Mouse (Mus musculus) hindbrain, embryonic 13.5 days (tissue): Measurements from ENCODE around the gene Rtca. TPM values are rescaled to one million over a fixed set of nuclear protein-coding genes. Genes with fewer than 3 reads are reported as not detected.

Experiments
- ATAC-seq: fragments of 200-750 bp; cut with Nextera tagmentation; 2 replicates; pipeline ENCODE4 v1.8.0; 2017; ENCODE audit warnings: moderate TSS enrichment; ENCODE audit not compliant: low FRiP score
- H3K27ac ChIP-seq: fragments of 300-500 bp; sonication (generic); 2 replicates; pipeline ENCODE4 v1.5.1; 2015; ENCODE audit warnings: inconsistent platforms, mild to moderate bottlenecking, moderate library complexity
- H3K27me3 ChIP-seq: fragments of 300-500 bp; sonication (generic); 2 replicates; pipeline ENCODE4 v1.6.1; 2015; ENCODE audit warnings: mild to moderate bottlenecking, inconsistent platforms
- H3K36me3 ChIP-seq: fragments of 300-500 bp; sonication (generic); 2 replicates; pipeline ENCODE4 v1.6.1; 2015; ENCODE audit warnings: mild to moderate bottlenecking, inconsistent platforms
- H3K4me1 ChIP-seq: fragments of 300-500 bp; sonication (generic); replicated peaks from 2 replicates; pipeline ENCODE4 v1.6.1; 2015; ENCODE audit warnings: inconsistent platforms
- H3K4me2 ChIP-seq: fragments of 300-500 bp; sonication (generic); 2 replicates; pipeline ENCODE4 v1.6.1; 2015; ENCODE audit warnings: inconsistent platforms, mild to moderate bottlenecking, moderate library complexity
- H3K4me3 ChIP-seq: fragments of 300-500 bp; sonication (generic); 2 replicates; pipeline ENCODE4 v1.5.1; 2015; ENCODE audit warnings: mild to moderate bottlenecking, inconsistent platforms
- H3K9ac ChIP-seq: fragments of 300-500 bp; sonication (generic); 2 replicates; pipeline ENCODE4 v1.6.1; 2015; ENCODE audit warnings: mild to moderate bottlenecking, inconsistent platforms
- H3K9me3 ChIP-seq: fragments of 300-500 bp; sonication (generic); 2 replicates; pipeline ENCODE4 v1.6.1; 2016; ENCODE audit warnings: inconsistent platforms
- WGBS: fragments of 180-500 bp; shearing (Covaris S2); methylation state at CpG from one replicate; pipeline ENCODE4 v1.1.7; 2015; 5-methylcytosine and 5-hydroxymethylcytosine counted together
- polyA plus RNA-seq: library from polyadenylated mRNA; unstranded; fragments of >200 nt; fragmentation: Nextera tagmentation; extraction: Ambion mirVana; gene quantifications from 2 replicates; pipeline ENCODE4 v1.2.1, GENCODE M21; 2015

The Rtca gene
- polyA plus RNA-seq, 1 experiment from 2014 or later: 120 TPM

GRCm38 (mm10) chr3:116465709-116466108 is 42.3 kb downstream of the Rtca start:
- Histone ChIP-seq H3K9ac (no peak overlapping the region), H3K9me3 (no peaks in the 10 kb centered on the region), H3K4me2 (no peak overlapping the region), H3K4me1 (no peaks in the 10 kb centered on the region), H3K36me3 (no peaks in the 10 kb centered on the region), H3K27ac (no peak overlapping the region), H3K27me3 (no peaks in the 10 kb centered on the region), H3K4me3 (no peak overlapping the region)
- 92% methylated on average over 12 of the region's 12 CpGs for WGBS
- no peak for ATAC-seq

DNA sequence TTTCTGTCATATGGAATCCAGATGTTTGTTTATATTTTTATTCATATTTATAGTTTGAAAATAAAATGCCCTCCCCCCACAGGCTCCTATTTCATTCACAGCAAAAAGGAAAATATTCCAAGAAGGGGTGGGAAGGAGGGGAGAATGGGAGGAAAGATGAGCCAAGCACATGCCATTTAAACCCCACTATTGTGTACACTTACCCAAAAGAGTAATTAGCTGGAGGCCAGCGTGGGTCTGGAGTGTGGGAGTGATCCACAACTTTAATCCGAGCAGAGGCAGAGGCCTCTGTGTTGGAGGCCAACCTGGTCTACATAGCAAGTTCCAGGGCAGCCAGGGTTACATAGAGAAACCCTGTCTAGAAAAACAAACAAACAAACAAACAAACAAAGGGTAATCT is 43.7 kb downstream of the Rtca start:
- Histone ChIP-seq H3K4me3 (no peak overlapping the region), H3K27me3 (no peaks in the 10 kb centered on the region), H3K9ac (no peak overlapping the region), H3K4me2 (no peak overlapping the region), H3K4me1 (no peaks in the 10 kb centered on the region), H3K27ac (no peak overlapping the region), H3K36me3 (no peaks in the 10 kb centered on the region), H3K9me3 (no peaks in the 10 kb centered on the region)
- ATAC-seq: no peak
- 63% methylated on average over 2 of the region's 2 CpGs for WGBS

DNA sequence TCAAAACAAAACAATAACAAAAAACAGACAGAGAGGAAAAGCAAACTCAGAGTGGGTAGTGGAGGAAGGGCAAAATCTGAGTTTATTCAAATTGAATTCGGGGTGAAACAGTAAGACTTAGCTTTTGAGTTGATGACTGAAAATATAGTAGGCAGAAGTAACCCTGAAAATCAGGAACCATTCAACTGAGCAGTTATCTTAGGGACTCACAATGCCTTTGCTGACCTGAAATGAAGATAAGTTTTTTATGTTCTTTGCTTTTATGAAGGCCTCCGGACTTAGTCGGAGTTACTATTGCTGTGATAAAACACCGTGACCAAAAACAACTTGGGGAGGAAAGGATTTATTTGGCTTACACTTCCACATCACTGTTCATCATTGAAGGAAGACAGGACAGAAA is 47.0 kb downstream of the Rtca start:
- Histone ChIP-seq H3K4me1 (no peaks in the 10 kb centered on the region), H3K9me3 (no peaks in the 10 kb centered on the region), H3K9ac (no peak overlapping the region), H3K27ac (no peak overlapping the region), H3K27me3 (no peaks in the 10 kb centered on the region), H3K4me2 (no peak overlapping the region), H3K36me3 (no peaks in the 10 kb centered on the region), H3K4me3 (no peak overlapping the region)
- 81% methylated on average over 4 of the region's 4 CpGs for WGBS
- no peak for ATAC-seq

DNA sequence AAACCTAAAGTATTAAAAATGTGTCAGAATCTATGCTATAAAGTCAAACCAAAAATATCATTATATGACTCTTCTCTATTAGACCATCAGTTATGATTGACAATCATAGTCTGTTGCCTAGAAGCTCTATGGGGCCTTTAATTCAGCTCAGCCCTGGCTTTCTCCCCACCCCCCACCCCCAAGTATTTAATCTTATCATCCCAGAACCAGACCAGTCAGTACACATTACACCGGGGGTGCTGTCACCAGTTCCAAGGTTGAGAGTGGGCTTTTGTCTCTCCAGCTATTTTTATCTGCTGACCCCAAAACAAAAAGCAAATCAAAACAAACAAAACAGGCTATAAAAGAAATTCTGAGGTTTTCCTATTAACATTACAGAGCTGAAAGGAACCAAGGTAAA is 53.5 kb downstream of the Rtca start:
- Histone ChIP-seq H3K9me3 (peaks cover 9% of the 10 kb centered on the region; the same call in 1 of the 2 replicates), H3K27ac (no peak overlapping the region), H3K27me3 (no peaks in the 10 kb centered on the region), H3K9ac (no peak overlapping the region), H3K4me1 (no peaks in the 10 kb centered on the region), H3K4me2 (no peak overlapping the region), H3K36me3 (no peaks in the 10 kb centered on the region), H3K4me3 (no peak overlapping the region)
- WGBS: 77% methylated on average over 1 of the region's 1 CpGs
- no peak for ATAC-seq

DNA sequence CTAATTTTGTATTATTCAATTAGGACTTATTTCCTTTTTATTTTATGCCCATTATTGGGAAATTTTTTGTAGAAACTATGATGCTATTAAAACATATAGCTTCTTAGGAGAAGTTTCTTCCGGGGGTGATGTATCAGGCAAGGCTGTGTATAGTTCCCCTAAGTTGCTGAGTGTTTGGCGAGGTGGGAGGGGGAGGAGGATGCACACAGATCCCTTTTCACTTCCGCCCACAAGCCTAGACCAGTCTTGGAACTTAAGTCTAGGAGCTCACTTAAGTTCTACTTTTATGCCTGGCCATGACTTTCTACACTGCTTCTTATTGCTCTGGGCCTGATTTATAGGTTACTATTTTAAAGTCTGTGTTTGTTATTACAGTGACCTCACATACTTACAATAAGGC is 57.3 kb downstream of the Rtca start:
- Histone ChIP-seq H3K4me3 (no peak overlapping the region), H3K4me2 (no peak overlapping the region), H3K36me3 (no peaks in the 10 kb centered on the region), H3K27ac (no peak overlapping the region), H3K27me3 (no peaks in the 10 kb centered on the region), H3K9me3 (peaks cover 7% of the 10 kb centered on the region; the same call in 1 of the 2 replicates), H3K4me1 (no peaks in the 10 kb centered on the region), H3K9ac (no peak overlapping the region)
- ATAC-seq: no peak
- WGBS: 89% methylated on average over 3 of the region's 3 CpGs

- 92% methylated on average over 9 of the region's 9 CpGs for WGBS
- no peaks in the 10 kb centered on the region for H3K9me3 ChIP-seq
- no peaks in the 10 kb centered on the region for H3K36me3 ChIP-seq
- no peak for ATAC-seq
- no peak overlapping the region for H3K9ac ChIP-seq
- H3K4me1 ChIP-seq: no peaks in the 10 kb centered on the region
- no peak overlapping the region for H3K4me2 ChIP-seq
- H3K27ac ChIP-seq: no peak overlapping the region
- no peak overlapping the region for H3K4me3 ChIP-seq
- no peaks in the 10 kb centered on the region for H3K27me3 ChIP-seq
Measured at GRCm38 (mm10) chr3:116444327-116444726, 63.7 kb downstream of the Rtca start.

- H3K4me2 ChIP-seq: no peak overlapping the region
- WGBS: 94% methylated on average over 1 of the region's 1 CpGs
- H3K27ac ChIP-seq: no peak overlapping the region
- H3K9me3 ChIP-seq: no peaks in the 10 kb centered on the region
- no peaks in the 10 kb centered on the region for H3K27me3 ChIP-seq
- no peaks in the 10 kb centered on the region for H3K4me1 ChIP-seq
- no peaks in the 10 kb centered on the region for H3K36me3 ChIP-seq
- no peak overlapping the region for H3K9ac ChIP-seq
- H3K4me3 ChIP-seq: no peak overlapping the region
- no peak for ATAC-seq
Measured at GRCm38 (mm10) chr3:116442788-116443187, 65.2 kb downstream of the Rtca start.

- Histone ChIP-seq H3K9ac (no peak overlapping the region), H3K27ac (no peak overlapping the region), H3K4me2 (no peak overlapping the region), H3K27me3 (no peaks in the 10 kb centered on the region), H3K36me3 (no peaks in the 10 kb centered on the region), H3K4me3 (no peak overlapping the region), H3K9me3 (no peaks in the 10 kb centered on the region), H3K4me1 (no peaks in the 10 kb centered on the region)
- ATAC-seq: no peak
- 91% methylated on average over 15 of the region's 15 CpGs for WGBS
Measured at GRCm38 (mm10) chr3:116441518-116442205, 66.3 kb downstream of the Rtca start.

- Histone ChIP-seq H3K9ac (no peak overlapping the region), H3K36me3 (no peaks in the 10 kb centered on the region), H3K27me3 (no peaks in the 10 kb centered on the region), H3K4me1 (no peaks in the 10 kb centered on the region), H3K4me2 (no peak overlapping the region), H3K9me3 (no peaks in the 10 kb centered on the region), H3K4me3 (no peak overlapping the region), H3K27ac (no peak overlapping the region)
- 80% methylated on average over 8 of the region's 8 CpGs for WGBS
- no peak for ATAC-seq
Measured at GRCm38 (mm10) chr3:116440066-116440997, 67.7 kb downstream of the Rtca start.

Other genes with a start within 250 kb of the Rtca start
- 6.8 and 7.0 TPM in 2 replicates for gene Cdc14a, start 84.2 kb downstream of the Rtca start, polyA plus RNA-seq
- 11.8 and 12.9 TPM in 2 replicates for gene Dbt, start 4.9 kb upstream of the Rtca start, polyA plus RNA-seq
- gene Lrrc39, start 54.8 kb upstream of the Rtca start, polyA plus RNA-seq: 0.48 and 0.53 TPM in 2 replicates
- 18.6 and 21.6 TPM in 2 replicates for gene Sass6, start 86.8 kb upstream of the Rtca start, polyA plus RNA-seq
- 29.8 and 30.3 TPM in 2 replicates for gene Trmt13, start 106.4 kb upstream of the Rtca start, polyA plus RNA-seq
- gene Mfsd14a, start 154.5 kb upstream of the Rtca start, polyA plus RNA-seq: 62.6 and 63.3 TPM in 2 replicates
- gene Gm43191, start 173.1 kb upstream of the Rtca start, polyA plus RNA-seq: 0.68 and 2.6 TPM in 2 replicates
- 6.1 and 7.6 TPM in 2 replicates for gene Slc35a3, start 204.6 kb upstream of the Rtca start, polyA plus RNA-seq